Mouse (Mus musculus) inflammation-experienced regulatory T-cells, adult 6 months (primary cell): ENCODE results near the gene Hmgcs2. TPM values are rescaled to one million over a fixed set of nuclear protein-coding genes. Genes with fewer than 3 reads are reported as not detected.

Source experiments
- ATAC-seq: one replicate; pipeline ENCODE4 v1.8.0; 2017
- polyA plus RNA-seq, 3 experiments: library from polyadenylated mRNA; unstranded; fragments of 100-300 nt; shearing (Covaris generic); gene quantifications; one replicate each; pipeline ENCODE4 v1.2.1; 2017

Hmgcs2 gene
- not detected for polyA plus RNA-seq

GRCm38 (mm10) chr3:98280204-98280932, at the start of gene Hmgcs2:
Hmgcs2 (plus strand) TSS chr3:98280435.
- no peak for ATAC-seq

DNA sequence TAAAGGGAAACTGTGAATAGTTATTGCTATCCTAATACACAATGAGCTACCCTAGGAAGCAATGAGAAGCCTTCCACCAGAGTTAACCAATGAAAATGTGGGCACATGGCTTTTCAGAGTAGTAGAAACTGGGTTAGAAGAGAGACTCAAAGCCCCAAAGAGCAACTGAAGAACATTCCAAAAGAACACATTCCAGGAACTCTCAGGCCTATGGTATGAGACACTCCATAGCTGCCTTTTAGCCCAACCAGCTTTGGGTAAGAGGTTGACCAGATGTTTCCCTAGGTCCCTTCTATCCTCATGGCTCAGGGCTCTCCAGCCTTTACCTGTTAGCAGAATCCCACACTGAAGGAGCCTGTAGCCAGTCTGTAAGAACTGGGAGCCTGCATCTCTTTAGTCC, 46.7 kb upstream of the Hmgcs2 start:
- ATAC-seq = no peak

- no peak for ATAC-seq
These were observed 44.0 kb upstream of the Hmgcs2 start for GRCm38 (mm10) chr3:98236266-98236665.

GRCm38 (mm10) chr3:98237240-98237639, 43.0 kb upstream of the Hmgcs2 start:
- no peak for ATAC-seq

DNA sequence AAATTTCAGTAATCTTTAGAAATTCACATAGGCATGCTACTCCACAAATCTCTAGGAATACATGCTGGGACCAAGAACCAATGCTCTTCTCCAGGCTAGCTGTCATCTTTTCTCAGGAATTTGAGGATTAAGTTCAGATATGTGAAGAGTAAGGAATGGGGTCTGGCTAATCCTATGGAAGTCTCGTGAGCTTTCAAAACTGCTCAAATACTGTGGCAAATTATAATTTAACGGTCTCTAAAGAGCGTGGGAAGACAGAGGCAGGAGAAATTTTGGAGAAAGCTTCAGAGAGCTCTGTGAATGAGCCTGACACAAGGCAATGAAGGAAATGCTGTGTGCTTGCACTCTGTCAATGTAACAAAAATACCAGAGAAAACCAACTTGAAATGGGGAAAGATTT, 42.1 kb upstream of the Hmgcs2 start:
- ATAC-seq = no peak

DNA sequence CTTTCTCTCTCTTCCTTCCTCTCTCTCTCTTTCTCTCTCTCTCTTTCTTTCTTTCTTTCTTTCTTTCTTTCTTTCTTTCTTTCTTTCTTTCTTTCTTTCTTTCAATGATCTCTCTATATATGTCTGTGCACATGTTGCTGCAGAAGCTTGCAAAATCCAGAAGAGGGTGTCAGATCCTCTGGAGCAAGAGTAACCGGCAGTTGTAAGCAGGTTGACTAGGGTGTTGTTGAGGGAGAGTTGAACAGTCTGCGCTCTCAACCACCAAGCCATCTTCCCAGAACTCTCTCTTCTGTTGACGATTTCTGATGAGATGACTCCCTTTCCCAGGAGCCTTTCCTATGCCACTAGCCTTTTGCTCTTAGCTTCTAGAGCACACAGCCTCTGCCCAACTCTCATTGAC, 38.2 kb upstream of the Hmgcs2 start:
- no peak for ATAC-seq

GRCm38 (mm10) chr3:98242458-98243037, 37.7 kb upstream of the Hmgcs2 start:
- no peak for ATAC-seq

GRCm38 (mm10) chr3:98245892-98246291, 34.3 kb upstream of the Hmgcs2 start:
- ATAC-seq = no peak

GRCm38 (mm10) chr3:98246985-98247751, 33.1 kb upstream of the Hmgcs2 start:
- ATAC-seq = no peak

DNA sequence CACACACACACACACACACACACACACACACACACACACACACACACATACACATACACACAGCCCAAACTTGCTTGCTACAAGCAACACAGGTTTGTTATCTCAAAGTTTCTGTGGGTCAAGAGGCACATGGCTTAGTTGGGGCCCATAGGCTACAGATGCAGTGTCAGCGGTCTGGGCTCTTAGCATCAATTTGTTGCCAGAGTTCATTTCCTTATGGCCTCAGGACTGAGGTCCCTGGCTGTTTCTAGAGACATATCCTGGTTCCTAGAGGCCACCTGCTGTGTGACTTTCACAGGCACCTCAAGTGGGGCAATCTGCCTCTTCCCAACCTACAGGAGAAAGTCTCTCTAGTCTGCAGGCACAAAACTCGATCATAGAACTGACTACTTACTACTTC, 30.9 kb upstream of the Hmgcs2 start:
- no peak for ATAC-seq

GRCm38 (mm10) chr3:98249833-98250448, 30.3 kb upstream of the Hmgcs2 start:
- no peak for ATAC-seq

DNA sequence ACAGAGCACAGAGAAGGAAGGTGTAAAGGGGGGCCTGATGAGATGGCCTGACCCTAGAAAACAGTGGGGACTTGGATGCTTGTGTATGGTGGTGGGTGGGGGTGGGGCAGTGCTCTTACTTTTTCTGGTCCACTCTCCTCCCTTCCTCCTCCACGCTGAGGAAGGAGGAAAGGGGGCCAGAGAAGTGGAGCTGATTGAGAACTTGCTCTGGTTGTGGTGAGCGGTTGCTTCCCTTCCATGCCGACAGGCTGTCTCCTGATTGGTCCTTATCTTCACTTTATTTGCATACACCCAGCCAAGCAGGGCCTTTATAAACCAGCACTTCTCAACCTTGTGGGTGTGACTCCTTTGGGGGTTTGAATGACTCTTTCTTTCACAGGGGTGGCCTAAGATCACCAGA, 26.2 kb upstream of the Hmgcs2 start:
- ATAC-seq = no peak

- no peak for ATAC-seq
These were observed 25.3 kb upstream of the Hmgcs2 start for GRCm38 (mm10) chr3:98254656-98255583.

- ATAC-seq = no peak
These were observed 21.5 kb upstream of the Hmgcs2 start for GRCm38 (mm10) chr3:98258723-98259122.

- ATAC-seq = no peak
These were observed 20.9 kb upstream of the Hmgcs2 start for GRCm38 (mm10) chr3:98259271-98259751.

- ATAC-seq = no peak
These were observed 19.7 kb upstream of the Hmgcs2 start for GRCm38 (mm10) chr3:98260534-98260933.

DNA sequence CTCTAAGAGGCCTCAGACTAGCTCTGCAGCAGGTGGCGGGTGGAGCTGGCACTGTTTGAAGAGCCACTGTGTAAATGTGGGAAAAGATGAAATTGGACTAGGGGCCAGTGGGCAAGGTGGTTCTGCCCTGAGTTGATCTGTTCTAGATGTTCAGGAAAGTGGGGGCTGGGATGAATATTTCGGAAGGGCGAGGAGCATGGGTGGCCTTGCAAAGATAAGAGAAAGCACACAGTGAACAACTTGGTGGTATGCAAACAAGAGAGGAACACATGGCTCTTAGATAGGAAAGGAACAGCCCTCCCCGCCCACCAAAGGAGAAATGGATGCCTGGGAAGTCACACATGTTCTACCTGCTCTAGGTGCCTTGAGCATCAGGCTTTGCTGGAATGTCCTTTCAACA, 18.8 kb upstream of the Hmgcs2 start:
- no peak for ATAC-seq

DNA sequence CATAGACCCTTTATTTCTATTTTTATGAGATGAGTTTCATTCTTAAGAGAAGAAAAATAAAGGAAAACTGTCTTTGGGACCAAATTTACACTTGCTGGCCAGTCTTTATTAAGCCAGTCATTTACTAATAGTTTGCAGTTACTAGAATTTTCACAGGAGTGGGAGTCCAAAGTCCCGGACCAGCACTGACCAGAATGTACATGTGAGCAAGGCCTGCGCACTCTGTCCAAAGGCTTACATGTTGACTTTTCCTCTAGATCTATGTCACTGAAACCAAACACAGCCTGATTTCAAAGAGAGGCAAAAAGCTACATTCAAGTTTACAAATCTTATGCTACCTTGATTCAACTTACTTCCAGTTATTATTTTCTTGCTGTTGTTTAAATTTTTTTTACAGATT, 18.1 kb upstream of the Hmgcs2 start:
- ATAC-seq = no peak

DNA sequence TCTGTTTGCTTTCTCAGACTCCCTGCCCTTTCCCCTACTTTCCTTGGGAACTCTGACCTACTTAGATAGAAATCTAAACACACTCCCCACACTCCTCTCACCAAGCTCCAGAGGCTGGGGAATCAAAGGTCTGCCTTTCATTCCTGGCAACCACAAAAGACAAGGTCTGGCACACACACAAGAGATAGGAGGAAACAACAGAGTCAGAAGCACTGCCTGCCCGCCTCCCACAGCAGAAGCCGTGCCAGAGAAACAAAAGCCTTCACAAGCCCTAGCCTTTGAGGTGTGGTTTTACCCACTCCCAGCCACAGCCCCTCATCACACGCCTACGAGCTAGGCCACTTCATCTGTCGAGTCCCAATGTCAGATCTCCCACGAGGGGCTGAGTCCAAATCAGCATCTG, 13.0 kb upstream of the Hmgcs2 start:
- no peak for ATAC-seq

DNA sequence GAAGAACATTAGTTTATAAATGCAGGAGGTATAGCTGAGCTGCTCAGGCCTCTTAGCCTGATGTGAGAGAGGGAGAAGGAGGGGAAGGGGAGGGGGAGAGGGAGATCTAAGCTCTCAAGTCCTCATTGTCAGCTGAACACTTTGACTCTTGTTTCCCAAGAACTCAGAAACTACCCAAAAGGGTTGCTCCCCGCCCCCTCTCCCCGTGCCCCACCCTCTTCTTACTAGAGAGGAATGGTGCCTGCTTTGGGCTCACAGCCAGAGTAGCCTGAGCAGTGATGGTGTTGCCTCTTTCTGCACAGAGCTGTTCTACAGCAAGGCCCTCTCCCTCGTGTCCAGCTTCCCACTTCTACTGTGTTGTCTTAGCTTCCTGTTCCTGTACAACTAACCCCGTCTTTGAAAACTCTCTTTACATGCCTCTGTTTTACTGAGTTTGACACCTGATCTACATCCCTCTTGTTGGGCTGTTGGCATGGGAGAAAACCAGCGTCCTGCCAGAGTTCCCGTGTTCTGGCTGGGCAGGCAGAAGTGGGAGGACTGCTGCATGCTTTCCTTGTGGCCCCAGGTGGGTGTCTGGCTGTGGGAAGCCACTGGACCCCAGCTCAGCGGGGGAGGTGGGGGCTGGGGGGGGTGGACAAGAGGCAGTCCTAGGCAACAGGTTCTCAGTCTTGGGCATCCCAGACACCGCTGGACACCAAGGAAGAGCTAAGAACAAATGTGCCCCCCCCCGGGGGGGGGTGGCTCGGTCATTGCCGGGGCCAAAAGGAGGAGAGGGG, 6.4 kb upstream of the Hmgcs2 start:
- no peak for ATAC-seq

DNA sequence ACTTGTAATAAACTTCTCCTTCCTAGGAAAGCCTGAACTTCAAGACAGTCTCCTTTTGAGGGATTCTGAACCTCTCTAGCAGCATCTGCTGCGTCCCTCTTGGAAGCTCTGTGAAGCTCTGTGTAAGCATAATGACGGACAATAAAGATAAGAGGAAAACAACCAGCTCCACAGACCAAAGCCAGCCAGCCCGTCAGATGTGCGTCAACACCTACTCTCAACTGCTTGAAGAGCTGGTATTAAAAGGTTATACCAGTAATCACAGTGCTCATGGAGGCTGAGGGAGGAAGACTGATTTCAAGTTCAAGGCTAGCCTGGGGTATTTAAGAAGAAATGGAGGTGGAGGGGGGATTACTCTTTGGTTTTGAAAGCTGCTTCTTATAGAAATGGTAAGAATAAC, 553 bp upstream of the Hmgcs2 start:
- no peak for ATAC-seq
